Mouse (Mus musculus) spleen, postnatal 4 days (tissue): ENCODE data around the gene Ap5b1.

Source experiments
- DNase-seq, 2 experiments: peaks; one replicate each; pipeline ENCODE4 v3.0.0; 2022; ENCODE audit warnings: low spot score in 2 of 2

Gene Ap5b1

GRCm38 (mm10) chr19:5567180-5567533 lies 668 bp upstream of the Ap5b1 start:
- no peak for DNase-seq

GRCm38 (mm10) chr19:5568470-5569140 lies 780 bp downstream of the Ap5b1 start:
- peak; percentile 84 to 95 for DNase-seq

GRCm38 (mm10) chr19:5569521-5569920 lies 1.7 kb downstream of the Ap5b1 start:
- DNase-seq = no peak

GRCm38 (mm10) chr19:5570353-5571246 lies 2.8 kb downstream of the Ap5b1 start:
- DNase-seq = peak in 1 of 2 experiments; percentile 67

- peak; percentile 42 to 72 for DNase-seq
Observed at GRCm38 (mm10) chr19:5571831-5572230, 4.0 kb downstream of the Ap5b1 start.

GRCm38 (mm10) chr19:5572331-5573125 lies 4.7 kb downstream of the Ap5b1 start:
- DNase-seq = no peak

GRCm38 (mm10) chr19:5575336-5575735 lies 7.5 kb downstream of the Ap5b1 start:
- no peak for DNase-seq

- DNase-seq = no peak
Observed at GRCm38 (mm10) chr19:5579971-5580370, 12.1 kb downstream of the Ap5b1 start.

- DNase-seq = no peak
Observed at GRCm38 (mm10) chr19:5580776-5581175, 13.0 kb downstream of the Ap5b1 start.

- DNase-seq = no peak
Observed at GRCm38 (mm10) chr19:5581995-5582394, 14.2 kb downstream of the Ap5b1 start.

- no peak for DNase-seq
Observed at GRCm38 (mm10) chr19:5589159-5589558, 21.3 kb downstream of the Ap5b1 start.

GRCm38 (mm10) chr19:5591888-5592287 lies 24.1 kb downstream of the Ap5b1 start:
- DNase-seq = no peak

- no peak for DNase-seq
Observed at GRCm38 (mm10) chr19:5599224-5599623, 31.4 kb downstream of the Ap5b1 start.

- DNase-seq = peak; percentile 81 to 87
Observed at GRCm38 (mm10) chr19:5601752-5602541, 34.1 kb downstream of the Ap5b1 start, which contains the start of gene Rnaseh2c. Gene Rnaseh2c, plus strand, starts transcription at chr19:5601873.

GRCm38 (mm10) chr19:5603664-5604063 lies 35.8 kb downstream of the Ap5b1 start:
- DNase-seq = no peak

GRCm38 (mm10) chr19:5605126-5605525 lies 37.3 kb downstream of the Ap5b1 start:
- DNase-seq = no peak

- no peak for DNase-seq
Observed at GRCm38 (mm10) chr19:5606196-5606595, 38.4 kb downstream of the Ap5b1 start.

- DNase-seq = no peak
Observed at GRCm38 (mm10) chr19:5607705-5608410, 40.0 kb downstream of the Ap5b1 start.

GRCm38 (mm10) chr19:5608707-5609106 lies 40.9 kb downstream of the Ap5b1 start:
- DNase-seq = no peak

GRCm38 (mm10) chr19:5609171-5609546 lies 41.3 kb downstream of the Ap5b1 start:
- no peak for DNase-seq
